Mouse (Mus musculus): ENCODE results near the gene Tapt1. TPM values are rescaled to one million over a fixed set of nuclear protein-coding genes. Genes with fewer than 3 reads are reported as not detected.

Gene Tapt1
- polyA plus RNA-seq, 1 experiment from 2014 or later, result 26.7 TPM

DNA sequence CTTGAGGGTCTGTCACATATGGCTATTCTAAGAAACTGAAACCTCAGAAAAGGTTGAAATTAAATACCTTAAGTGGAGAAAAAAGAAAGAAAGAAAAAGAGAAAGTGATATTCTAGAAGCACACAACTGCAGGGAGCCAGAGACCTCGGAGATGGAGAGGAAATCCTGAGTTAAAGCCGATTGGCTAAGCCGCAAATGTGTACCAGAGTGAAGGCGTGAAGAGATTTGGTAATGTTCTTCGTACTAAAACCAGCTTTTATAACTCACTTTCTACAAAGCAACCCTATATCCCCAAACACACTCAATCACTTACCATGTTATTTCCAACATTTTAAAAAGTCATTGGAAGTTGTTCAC is 8.8 kb downstream of the Tapt1 start:
- no peaks in the 10 kb centered on the region for H3K9me3 ChIP-seq (replicated peaks)
- 80% methylated on average over 5 of the region's 5 CpGs for WGBS (ENCODE audit: insufficient replicate concordance)
- H3K4me1 ChIP-seq (replicated peaks), result peaks cover 72% of the 10 kb centered on the region
- H3K9ac ChIP-seq, result no peak overlapping the region
- no peak overlapping the region for H3K4me2 ChIP-seq
- H3K27me3 ChIP-seq, result no peaks in the 10 kb centered on the region
- DNase-seq (no peak), ATAC-seq (ENCODE audit: low read depth) (no peak)
- H3K27ac ChIP-seq, result no peak overlapping the region
- no peak overlapping the region for H3K4me3 ChIP-seq (replicated peaks)
- H3K36me3 ChIP-seq, result peaks cover 56% of the 10 kb centered on the region

DNA sequence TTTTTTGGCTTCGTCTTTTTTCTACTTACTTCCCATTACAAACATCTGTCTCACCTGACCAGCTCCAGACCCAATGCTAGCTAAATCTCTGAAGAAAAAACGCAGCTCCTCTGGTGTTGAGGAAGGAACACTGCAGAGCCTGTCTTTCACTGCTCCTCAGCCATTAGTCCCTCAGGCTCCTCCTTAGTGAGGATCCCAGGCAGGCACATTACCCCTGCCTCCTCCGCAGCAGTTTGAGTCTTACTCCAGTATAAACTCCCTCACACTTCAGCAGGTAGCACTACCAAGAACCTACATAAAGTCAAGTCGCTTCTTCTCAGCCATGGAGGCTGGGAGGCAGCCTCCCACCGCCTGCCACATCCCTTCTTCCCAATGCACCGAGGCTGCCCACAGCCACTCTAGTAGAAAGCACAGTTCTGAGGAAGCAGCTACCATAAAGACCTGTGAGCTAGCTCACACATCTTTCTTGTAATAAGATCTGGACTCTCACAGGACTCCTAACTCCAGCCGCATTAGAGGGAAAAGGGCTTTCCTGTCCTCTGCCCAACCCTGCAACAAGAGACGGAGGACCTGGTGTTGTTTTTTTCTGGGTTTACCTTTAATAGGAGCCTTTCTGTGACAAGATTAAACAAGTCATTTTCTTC is 9.3 kb downstream of the Tapt1 start:
- DNase-seq, result no peak
- H3K27ac ChIP-seq, result no peak overlapping the region
- no peak for ATAC-seq (ENCODE audit: low read depth)
- H3K4me3 ChIP-seq (replicated peaks), result no peak overlapping the region
- no peak overlapping the region for H3K4me2 ChIP-seq
- peaks cover 61% of the 10 kb centered on the region for H3K36me3 ChIP-seq
- H3K4me1 ChIP-seq (replicated peaks), result peaks cover 74% of the 10 kb centered on the region
- H3K9me3 ChIP-seq (replicated peaks), result no peaks in the 10 kb centered on the region
- 78% methylated on average over 8 of the region's 8 CpGs for whole genome bisulfite sequencing (ENCODE audit: insufficient replicate concordance)
- no peak overlapping the region for H3K9ac ChIP-seq
- no peaks in the 10 kb centered on the region for H3K27me3 ChIP-seq

DNA sequence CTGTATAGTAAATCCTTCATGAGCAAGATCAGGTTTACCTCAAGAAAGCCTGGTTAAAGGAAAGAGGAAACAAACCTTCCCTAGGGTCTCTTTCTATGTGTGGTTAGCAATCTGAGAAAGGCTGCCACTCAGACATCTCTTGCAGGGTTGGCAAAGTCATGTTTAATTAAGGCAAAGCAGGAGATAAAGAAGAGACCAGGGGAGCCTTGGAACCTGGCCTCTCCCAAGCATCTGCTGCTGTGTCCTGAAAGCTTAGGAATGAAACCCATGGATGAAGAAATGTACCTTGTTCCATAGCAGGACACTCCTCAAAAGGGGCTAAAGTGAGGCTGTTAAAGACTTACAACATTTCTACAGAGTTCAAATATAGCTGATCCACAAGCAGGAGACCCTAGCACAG is 11.3 kb downstream of the Tapt1 start:
- DNase-seq (no peak), ATAC-seq (ENCODE audit: low read depth) (no peak)
- H3K4me2 ChIP-seq, result no peak overlapping the region
- no peak overlapping the region for H3K27ac ChIP-seq
- H3K9me3 ChIP-seq (replicated peaks), result no peaks in the 10 kb centered on the region
- peak overlapping the region; percentile 9; the same call in 1 of the 2 replicates for H3K9ac ChIP-seq
- peaks cover 76% of the 10 kb centered on the region for H3K36me3 ChIP-seq
- H3K27me3 ChIP-seq, result no peaks in the 10 kb centered on the region
- H3K4me1 ChIP-seq (replicated peaks), result peaks cover 79% of the 10 kb centered on the region
- no peak overlapping the region for H3K4me3 ChIP-seq (replicated peaks)

DNA sequence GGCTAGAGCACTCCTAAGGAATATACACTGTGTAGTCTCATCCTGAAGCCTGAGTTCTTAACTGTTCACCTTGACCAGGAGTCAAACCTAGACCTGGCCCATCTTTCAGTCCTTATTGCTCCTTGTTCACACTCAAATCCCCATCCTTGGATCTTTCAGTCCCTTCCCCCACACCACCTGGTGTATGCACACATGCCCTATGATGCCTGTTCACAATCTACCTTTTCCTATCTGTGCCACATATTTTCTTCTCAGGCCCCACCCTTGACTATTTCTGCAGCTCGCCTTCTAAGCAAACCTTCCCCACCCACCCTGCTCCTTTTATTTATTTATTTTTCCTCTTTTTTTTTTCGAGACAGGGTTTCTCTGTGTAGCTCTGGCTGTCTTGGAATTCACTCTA is 12.4 kb downstream of the Tapt1 start:
- no peak overlapping the region for H3K4me3 ChIP-seq (replicated peaks)
- H3K4me1 ChIP-seq (replicated peaks), result peaks cover 78% of the 10 kb centered on the region
- WGBS (ENCODE audit: insufficient replicate concordance), result 47% methylated on average over 2 of the region's 2 CpGs
- H3K9me3 ChIP-seq (replicated peaks), result no peaks in the 10 kb centered on the region
- no peak overlapping the region for H3K9ac ChIP-seq
- H3K27me3 ChIP-seq, result no peaks in the 10 kb centered on the region
- peaks cover 76% of the 10 kb centered on the region for H3K36me3 ChIP-seq
- no peak overlapping the region for H3K4me2 ChIP-seq
- DNase-seq (no peak), ATAC-seq (ENCODE audit: low read depth) (no peak)
- no peak overlapping the region for H3K27ac ChIP-seq

DNA sequence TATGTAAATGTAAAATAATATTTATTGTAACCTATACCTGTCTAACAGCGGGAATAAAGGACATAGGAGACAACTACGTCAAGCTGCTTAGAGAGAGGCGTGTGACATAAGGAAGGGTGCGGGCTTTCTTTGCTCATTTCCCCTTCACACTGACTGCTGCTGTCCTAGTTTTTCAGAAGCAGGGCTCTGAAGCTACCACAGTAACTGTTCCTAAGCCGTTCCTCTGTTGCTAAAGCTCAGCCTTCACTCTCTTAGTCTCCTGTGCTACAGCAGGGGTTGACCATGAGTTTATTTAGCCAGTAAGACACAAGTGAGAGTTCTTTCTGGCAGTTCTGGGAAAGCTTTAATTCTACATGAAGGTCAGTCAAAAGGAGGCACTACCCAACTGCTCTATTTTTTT is 13.0 kb downstream of the Tapt1 start:
- 84% methylated on average over 5 of the region's 5 CpGs for WGBS (ENCODE audit: insufficient replicate concordance)
- ATAC-seq (ENCODE audit: low read depth), result no peak
- H3K27me3 ChIP-seq, result no peaks in the 10 kb centered on the region

DNA sequence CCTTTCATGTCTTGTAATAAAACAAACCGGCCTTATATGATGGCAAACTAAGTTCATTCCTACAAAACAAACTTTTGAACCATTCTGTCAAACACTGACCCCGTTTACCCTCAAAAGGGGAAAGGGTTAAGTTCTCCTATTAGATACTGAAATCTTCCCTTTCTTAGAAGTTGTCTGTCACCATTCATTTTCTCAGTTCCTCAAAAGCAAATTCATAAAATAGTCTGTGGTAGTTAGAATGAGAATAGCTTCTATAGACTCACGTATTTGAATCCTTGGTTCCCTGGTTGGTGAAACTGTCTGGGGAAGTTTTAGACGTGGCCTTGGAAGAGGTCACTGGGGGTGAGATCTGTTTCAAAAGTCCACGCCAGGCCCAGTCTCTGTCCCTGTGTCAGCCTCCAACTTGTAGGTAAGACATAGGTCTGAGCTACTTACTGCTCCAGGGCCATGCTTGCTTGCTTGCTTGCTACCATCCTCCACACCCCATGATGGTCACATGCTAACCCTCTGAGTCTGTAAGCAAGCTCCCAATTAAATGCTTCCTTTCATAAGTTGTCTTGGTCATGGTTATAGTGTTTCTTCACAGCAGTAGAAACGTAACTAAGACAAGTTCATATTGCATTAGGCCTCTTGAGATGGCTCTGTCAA is 14.5 kb downstream of the Tapt1 start:
- Histone ChIP-seq H3K4me1 (replicated peaks) (peaks cover 81% of the 10 kb centered on the region), H3K36me3 (peaks cover 64% of the 10 kb centered on the region)
- 74% methylated on average over 6 of the region's 6 CpGs for WGBS (ENCODE audit: insufficient replicate concordance)

More for the DNA sequence above, 13.0 kb downstream of the Tapt1 start:
- peaks cover 76% of the 10 kb centered on the region for H3K4me1 ChIP-seq (replicated peaks)
- H3K36me3 ChIP-seq, result peaks cover 74% of the 10 kb centered on the region
- no peak overlapping the region for H3K4me2 ChIP-seq
- no peak overlapping the region for H3K27ac ChIP-seq
- DNase-seq, result no peak
- H3K9me3 ChIP-seq (replicated peaks), result no peaks in the 10 kb centered on the region
- no peak overlapping the region for H3K4me3 ChIP-seq (replicated peaks)
- H3K9ac ChIP-seq, result no peak overlapping the region

DNA sequence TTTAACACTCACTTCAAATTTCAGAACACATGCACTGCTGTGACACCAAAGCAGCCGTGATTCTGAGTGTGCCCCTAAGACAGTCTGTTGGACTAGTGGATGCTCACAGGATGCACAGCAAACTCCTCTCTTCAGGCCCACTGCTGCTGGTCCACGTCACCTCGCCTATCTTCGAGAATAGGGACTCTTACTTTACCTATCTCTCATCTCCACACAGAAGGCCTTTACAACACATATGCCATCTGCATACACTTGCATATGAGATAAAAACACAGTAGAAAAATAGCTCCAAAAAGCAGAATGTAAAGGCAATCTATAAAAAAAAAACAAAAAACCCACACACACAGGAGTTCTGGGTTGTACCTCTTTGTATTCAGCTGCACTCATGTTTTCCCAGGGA is 19.1 kb downstream of the Tapt1 start:
- peak overlapping the region; percentile 85 for H3K27ac ChIP-seq
- H3K4me3 ChIP-seq (replicated peaks), result no peak overlapping the region
- peak; percentile 59 for ATAC-seq (ENCODE audit: low read depth)
- no peaks in the 10 kb centered on the region for H3K9me3 ChIP-seq (replicated peaks)
- peaks cover 50% of the 10 kb centered on the region for H3K36me3 ChIP-seq
- H3K4me2 ChIP-seq, result peak overlapping the region; percentile 28
- no peaks in the 10 kb centered on the region for H3K27me3 ChIP-seq
- peak overlapping the region; percentile 45; the same call in 1 of the 2 replicates for H3K9ac ChIP-seq
- peaks cover 89% of the 10 kb centered on the region for H3K4me1 ChIP-seq (replicated peaks)
- DNase-seq, result peak; percentile 26
- WGBS (ENCODE audit: insufficient replicate concordance), result 35% methylated on average over 4 of the region's 4 CpGs

More for the DNA sequence above, 14.5 kb downstream of the Tapt1 start:
- H3K27me3 ChIP-seq, result no peaks in the 10 kb centered on the region
- no peak for ATAC-seq (ENCODE audit: low read depth)
- H3K9ac ChIP-seq, result no peak overlapping the region
- H3K27ac ChIP-seq, result no peak overlapping the region
- no peak overlapping the region for H3K4me3 ChIP-seq (replicated peaks)
- H3K4me2 ChIP-seq, result no peak overlapping the region
- DNase-seq, result no peak
- no peaks in the 10 kb centered on the region for H3K9me3 ChIP-seq (replicated peaks)

DNA sequence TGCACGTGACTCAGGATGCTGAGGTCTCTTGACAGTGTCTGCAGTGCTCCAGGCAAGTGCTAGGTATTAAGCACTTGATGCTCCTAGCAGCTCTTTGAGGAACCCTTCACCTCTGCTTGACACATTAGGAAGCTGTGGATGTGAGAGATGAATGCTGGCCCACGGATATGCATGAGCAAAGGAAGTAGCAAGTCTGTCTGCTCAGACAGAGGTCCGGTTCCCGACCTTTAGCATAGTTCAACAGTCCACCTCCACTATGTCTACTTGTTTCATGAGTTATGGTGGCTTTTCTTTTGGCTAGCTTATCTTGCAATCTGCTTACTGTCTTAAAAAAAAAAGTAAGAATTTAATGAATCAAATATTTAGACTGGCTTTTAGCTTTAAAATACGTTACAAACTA is 19.8 kb downstream of the Tapt1 start:
- Histone ChIP-seq H3K36me3 (peaks cover 45% of the 10 kb centered on the region), H3K4me1 (replicated peaks) (peaks cover 87% of the 10 kb centered on the region), H3K4me3 (replicated peaks) (no peak overlapping the region), H3K27me3 (no peaks in the 10 kb centered on the region), H3K27ac (no peak overlapping the region), H3K4me2 (no peak overlapping the region), H3K9me3 (replicated peaks) (no peaks in the 10 kb centered on the region), H3K9ac (no peak overlapping the region)
- no peak for ATAC-seq (ENCODE audit: low read depth)
- 67% methylated on average over 5 of the region's 5 CpGs for WGBS (ENCODE audit: insufficient replicate concordance)
- no peak for DNase-seq

DNA sequence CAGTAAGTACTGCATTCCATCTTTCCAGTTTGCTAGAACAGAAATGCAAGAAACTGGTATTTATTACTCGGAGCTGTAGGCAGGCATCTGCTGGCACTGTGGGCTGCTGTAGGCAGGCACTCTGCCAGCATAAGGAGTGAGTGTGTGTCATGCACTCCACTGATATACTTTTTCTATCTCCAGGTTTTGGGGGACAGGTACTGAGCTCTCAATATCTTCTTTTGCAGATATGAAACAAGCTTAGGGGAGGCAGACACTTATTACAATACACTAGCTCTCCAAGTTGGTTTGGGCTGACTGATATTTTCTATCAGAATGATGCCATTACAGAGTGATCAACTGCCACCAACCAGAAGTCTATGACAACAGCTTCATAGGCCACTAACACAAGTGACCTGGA is 23.0 kb downstream of the Tapt1 start:
- DNase-seq (peak; percentile 50), ATAC-seq (ENCODE audit: low read depth) (peak; percentile 93)
- peaks cover 40% of the 10 kb centered on the region for H3K36me3 ChIP-seq
- no peaks in the 10 kb centered on the region for H3K9me3 ChIP-seq (replicated peaks)
- H3K27me3 ChIP-seq, result no peaks in the 10 kb centered on the region
- peak overlapping the region; percentile 45 for H3K4me2 ChIP-seq
- H3K9ac ChIP-seq, result peak overlapping the region; percentile 53
- H3K4me3 ChIP-seq (replicated peaks), result no peak overlapping the region
- H3K4me1 ChIP-seq (replicated peaks), result peaks cover 72% of the 10 kb centered on the region
- peak overlapping the region; percentile 91 for H3K27ac ChIP-seq
- 19% methylated on average over 1 of the region's 1 CpGs for WGBS (ENCODE audit: insufficient replicate concordance)

DNA sequence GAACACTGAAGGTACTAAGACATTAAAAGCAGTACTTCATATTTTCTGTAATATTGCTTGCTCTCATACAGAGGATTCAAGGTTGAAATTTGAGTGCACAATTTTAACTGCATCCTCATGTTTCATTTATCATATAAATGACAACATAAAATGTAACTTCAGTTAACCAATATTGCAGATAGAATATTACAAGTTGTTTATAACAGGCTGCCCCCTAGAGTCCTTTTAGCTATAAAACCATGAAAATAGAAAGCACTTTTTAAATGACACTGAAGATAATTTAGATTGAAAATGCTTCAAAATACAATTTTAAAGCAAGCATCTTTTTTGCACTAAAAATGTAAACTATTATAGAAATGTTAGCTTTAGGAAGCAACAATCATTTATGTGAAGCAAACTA is 24.8 kb downstream of the Tapt1 start:
- no peaks in the 10 kb centered on the region for H3K9me3 ChIP-seq (replicated peaks)
- H3K27me3 ChIP-seq, result no peaks in the 10 kb centered on the region
- H3K27ac ChIP-seq, result no peak overlapping the region
- ATAC-seq (ENCODE audit: low read depth) (no peak), DNase-seq (no peak)
- H3K4me3 ChIP-seq (replicated peaks), result no peak overlapping the region
- no peak overlapping the region for H3K9ac ChIP-seq
- peaks cover 72% of the 10 kb centered on the region for H3K4me1 ChIP-seq (replicated peaks)
- H3K4me2 ChIP-seq, result no peak overlapping the region
- peaks cover 37% of the 10 kb centered on the region for H3K36me3 ChIP-seq

DNA sequence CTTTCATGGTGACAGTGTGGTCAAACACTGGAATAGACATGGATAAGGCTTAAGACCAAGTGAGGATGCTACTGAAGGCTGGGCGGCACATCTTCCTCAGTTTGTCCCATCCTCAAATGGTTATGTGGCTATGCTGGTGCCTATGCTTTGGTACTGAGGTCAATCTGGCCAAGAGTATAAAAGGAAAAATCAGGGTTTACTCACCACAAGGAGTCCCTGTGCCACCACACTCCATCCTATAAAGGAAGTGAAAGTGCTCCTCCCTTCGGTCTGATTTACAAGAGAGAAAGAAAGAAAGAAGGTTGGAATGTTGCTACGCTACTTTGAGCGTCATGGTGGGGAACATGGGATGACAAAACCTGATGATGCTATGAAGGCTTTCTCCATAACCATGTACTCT is 27.3 kb downstream of the Tapt1 start:
- no peak overlapping the region for H3K4me2 ChIP-seq
- peaks cover 56% of the 10 kb centered on the region for H3K4me1 ChIP-seq (replicated peaks)
- H3K4me3 ChIP-seq (replicated peaks), result no peak overlapping the region
- no peaks in the 10 kb centered on the region for H3K27me3 ChIP-seq
- DNase-seq (no peak), ATAC-seq (ENCODE audit: low read depth) (no peak)
- peaks cover 38% of the 10 kb centered on the region for H3K36me3 ChIP-seq
- no peaks in the 10 kb centered on the region for H3K9me3 ChIP-seq (replicated peaks)
- H3K9ac ChIP-seq, result no peak overlapping the region
- 85% methylated on average over 4 of the region's 4 CpGs for WGBS (ENCODE audit: insufficient replicate concordance)
- no peak overlapping the region for H3K27ac ChIP-seq

DNA sequence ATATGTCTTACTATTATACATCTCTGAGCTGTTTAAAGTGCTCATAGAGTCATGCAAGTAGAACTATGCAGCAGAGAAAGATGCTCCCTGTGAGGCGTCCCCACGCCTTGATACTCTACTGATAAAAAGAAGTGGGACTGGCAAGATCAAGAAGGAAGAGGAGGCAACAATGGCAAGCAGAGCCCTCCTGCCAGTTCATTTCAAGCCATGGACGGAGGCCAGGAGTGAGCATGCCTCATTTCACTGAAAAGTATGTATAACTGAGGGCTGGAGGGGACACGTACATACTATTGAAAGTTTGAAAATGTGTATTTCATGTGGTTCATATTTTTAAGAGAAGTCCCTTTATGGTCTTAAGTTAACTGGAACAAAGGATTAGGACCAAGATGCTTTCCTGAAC is 28.0 kb downstream of the Tapt1 start:
- Histone ChIP-seq H3K4me3 (replicated peaks) (no peak overlapping the region), H3K9ac (no peak overlapping the region), H3K4me1 (replicated peaks) (peaks cover 50% of the 10 kb centered on the region), H3K4me2 (no peak overlapping the region), H3K27ac (no peak overlapping the region), H3K9me3 (replicated peaks) (no peaks in the 10 kb centered on the region), H3K36me3 (peaks cover 42% of the 10 kb centered on the region), H3K27me3 (no peaks in the 10 kb centered on the region)
- no peak for ATAC-seq (ENCODE audit: low read depth)
- 51% methylated on average over 4 of the region's 4 CpGs for WGBS (ENCODE audit: insufficient replicate concordance)
- DNase-seq, result no peak

All from liver, embryonic 13.5 days (tissue).